Mouse (Mus musculus) layer of hippocampus, postnatal 36 days (tissue): ENCODE results near the gene Rpl32. TPM values are rescaled to one million over a fixed set of nuclear protein-coding genes. Genes with fewer than 3 reads are reported as not detected.

Source experiments
- DNase-seq, 2 experiments: peaks; one replicate each; pipeline ENCODE4 v3.0.0; 2022
- microRNA-seq, 2 experiments: library from miRNA; unstranded; fragments of <30 nt; microRNA quantifications; one replicate each; pipeline ENCODE4 v1.2.0; 2021
- total RNA-seq, 2 experiments: library from RNA; stranded (reverse); gene quantifications; 2 replicates each; pipeline ENCODE4 v1.2.3; 2021

Rpl32 gene
- total RNA-seq, 2 experiments from 2014 or later: 464 to 470 TPM

DNA sequence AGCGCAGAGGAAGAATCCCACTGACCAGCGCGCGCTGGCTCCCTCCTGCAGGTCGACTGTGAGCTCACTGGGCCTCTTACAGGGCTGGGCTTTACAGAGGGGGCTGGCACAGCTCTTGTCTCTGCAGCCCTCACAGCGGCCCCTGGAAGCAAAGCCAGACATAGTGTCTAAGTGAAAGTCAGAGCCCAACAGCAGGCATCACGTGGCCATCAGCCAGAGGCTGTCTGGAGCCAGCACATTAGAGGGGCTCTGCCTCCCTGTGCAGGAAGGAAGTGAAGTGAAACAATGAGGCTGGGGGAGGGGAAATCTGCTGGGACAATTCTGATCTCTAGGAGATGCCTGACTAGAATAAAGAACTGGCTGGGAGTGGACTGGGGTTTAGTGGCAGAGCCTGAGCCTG is 44.4 kb downstream of the Rpl32 start:
- DNase-seq: peak; percentile 8 to 13

DNA sequence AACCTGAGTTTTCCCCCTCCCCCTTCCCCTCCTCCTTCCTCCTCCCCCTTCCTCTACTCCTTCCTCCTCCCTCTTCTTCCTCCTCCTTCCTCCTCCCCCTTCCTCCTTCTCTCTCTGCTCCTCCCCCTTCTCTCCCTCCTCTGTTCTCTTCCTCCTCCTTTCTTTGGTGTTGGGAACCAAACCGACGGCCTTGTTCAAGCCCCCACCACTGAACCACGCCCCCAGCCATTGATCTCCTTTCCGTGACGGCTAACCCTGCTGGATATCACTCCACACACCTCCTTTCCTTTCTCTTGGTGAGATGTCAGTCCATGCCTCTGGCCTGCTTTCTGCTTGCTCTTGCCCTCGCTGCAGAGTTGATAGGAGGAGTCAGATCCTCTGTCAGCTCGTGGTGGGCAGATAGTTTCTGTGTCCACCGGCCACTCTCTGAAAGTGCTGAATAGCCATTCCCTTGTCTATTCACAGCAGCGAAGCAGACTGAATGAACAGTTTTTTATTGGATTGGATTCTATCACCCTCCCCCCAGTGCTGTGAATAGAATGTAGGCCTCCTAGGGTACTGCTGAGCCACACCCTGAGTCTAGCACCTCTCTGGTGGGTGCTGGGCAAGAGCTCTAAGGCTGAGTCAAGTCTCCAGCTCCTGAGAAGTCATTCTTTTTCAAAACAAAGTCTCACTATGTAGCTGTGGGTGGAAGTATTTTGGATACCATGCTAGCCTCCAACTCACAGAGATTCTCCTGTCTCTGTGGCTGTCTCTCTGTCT is 46.4 kb downstream of the Rpl32 start, which contains the start of gene Tmem40:
Gene Tmem40, minus strand, starts transcription at position 416 of the 762 bp plus-strand sequence.
- no peak for DNase-seq

DNA sequence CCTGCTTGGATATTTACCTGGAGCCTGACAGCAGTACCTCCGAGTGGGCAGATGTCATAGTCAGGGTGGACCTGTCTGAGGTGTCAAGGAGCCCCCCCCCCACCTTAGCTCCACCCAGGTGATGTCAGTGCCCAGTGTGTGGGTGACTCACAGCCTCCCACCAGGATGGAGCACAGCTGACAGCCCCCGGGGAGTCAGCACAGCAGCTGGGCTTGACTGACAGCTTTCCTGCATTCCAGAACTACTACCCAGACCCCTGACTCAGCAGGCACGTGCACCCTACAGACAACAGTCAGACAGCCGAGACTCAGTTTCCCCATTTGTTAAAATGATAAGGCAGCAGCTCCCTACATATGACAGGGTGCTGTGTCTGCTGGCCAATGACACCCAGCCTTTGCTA is 47.6 kb downstream of the Rpl32 start:
- no peak for DNase-seq

DNA sequence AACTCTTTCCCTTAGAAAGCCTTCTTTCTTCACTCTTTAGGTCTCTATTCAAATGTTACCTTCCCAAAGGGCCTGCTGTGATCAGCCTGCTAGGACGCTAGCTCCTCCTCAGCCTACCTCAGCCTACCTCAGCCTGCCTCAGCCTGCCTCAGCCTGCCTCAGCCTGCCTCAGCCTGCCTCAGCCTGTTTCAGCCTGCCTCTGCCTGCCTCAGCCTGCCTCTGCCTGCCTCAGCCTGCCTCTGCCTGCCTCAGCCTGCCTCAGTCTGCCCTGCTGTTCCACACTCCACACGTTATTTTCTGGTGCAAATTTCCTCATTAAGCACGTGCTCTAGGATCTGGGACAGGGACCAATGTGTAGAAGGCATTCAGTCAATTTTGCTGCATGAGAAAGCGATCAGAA is 48.4 kb downstream of the Rpl32 start:
- DNase-seq: no peak

DNA sequence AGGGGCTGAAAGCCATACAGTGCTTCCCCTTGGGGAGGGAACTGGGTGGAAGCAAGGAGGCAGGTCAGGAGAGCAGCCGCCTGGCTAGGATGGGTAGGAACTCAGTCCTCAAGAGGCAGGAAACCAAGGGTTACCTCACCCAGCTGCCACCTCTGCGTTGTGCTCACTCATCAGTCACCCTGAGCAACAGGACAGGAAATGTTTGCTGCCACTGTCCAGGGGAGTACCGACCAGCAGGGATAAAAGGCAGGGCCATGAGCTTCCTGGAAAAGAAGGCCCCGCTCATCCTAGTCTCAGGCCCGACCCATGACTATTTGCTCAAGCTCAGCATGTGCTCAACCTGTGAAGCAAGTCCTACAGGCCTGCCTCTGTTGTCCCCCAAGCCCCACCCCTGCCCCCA is 49.1 kb downstream of the Rpl32 start:
- no peak for DNase-seq

DNA sequence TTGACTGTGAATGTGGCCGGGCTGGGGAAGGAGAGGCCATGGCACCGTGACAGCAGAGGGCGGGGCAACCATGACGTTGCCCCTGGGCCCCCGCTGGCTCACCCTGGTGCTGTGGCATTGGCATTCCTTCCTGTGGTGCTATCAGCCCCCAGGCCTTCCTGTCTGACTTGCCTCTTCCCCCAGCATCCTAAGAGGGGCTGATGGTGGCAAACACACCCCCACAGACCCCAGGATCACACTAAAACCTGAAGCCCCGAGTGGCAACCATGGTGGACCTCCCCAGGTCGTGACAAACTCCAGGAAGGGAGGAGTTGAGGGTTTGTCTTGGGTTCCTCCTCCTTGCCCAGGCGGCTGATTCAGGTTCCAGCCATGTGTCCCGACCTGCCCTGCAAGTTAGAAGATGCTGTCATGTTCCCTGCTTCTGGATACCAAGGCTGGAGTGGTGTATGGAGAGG is 49.5 kb downstream of the Rpl32 start:
- no peak for DNase-seq

DNA sequence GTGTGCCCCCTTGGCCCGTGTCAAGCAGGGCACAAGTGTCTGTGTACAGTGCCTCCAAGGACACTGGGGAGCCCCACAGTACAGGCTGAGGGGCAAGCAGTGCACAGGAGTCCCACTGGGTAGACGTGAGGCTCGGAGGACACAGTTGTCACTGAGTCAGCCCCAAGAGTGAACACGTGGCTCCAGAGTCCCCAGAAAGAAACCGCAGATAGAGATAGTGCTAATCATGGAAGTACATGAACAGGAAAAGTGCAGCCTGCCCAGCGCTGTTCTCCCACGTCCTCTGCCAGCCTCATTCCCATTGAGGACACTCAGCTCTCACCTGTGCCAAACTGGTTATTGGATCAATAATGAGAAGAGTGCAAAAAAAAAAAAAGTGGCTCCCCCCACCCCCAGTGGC is 53.0 kb downstream of the Rpl32 start:
- no peak for DNase-seq

Small RNA genes within 50 kb of the gene (microRNA-seq; reads per million reads assigned to microRNA genes)
- gene Mir7660: 0 reads per million in 2 experiments

Other genes with a start within 250 kb of the Rpl32 start
- gene Mkrn2os, start 216.2 kb downstream of the Rpl32 start, total RNA-seq: not detected
- 10 to 100 TPM; 32.8 to 34.0 TPM for gene Mkrn2, start 206.8 kb downstream of the Rpl32 start, total RNA-seq
- gene Raf1, start 132.1 kb downstream of the Rpl32 start, total RNA-seq: 10 to 100 TPM; 85.9 to 99.4 TPM
- under 1 TPM; 0.40 to 0.71 TPM for gene Tmem40, start 46.3 kb downstream of the Rpl32 start, total RNA-seq
- gene Cand2, start 34.2 kb downstream of the Rpl32 start, total RNA-seq: 1 to 10 TPM; 3.1 to 3.2 TPM
- 1 to 10 TPM; 4.0 to 4.7 TPM for gene Efcab12, start 29.7 kb upstream of the Rpl32 start, total RNA-seq
- gene Mbd4, start 44.6 kb upstream of the Rpl32 start, total RNA-seq: 1 to 10 TPM; 5.0 to 6.8 TPM
- gene Ift122, start 44.7 kb upstream of the Rpl32 start, total RNA-seq: 10 to 100 TPM; 31.6 to 35.3 TPM
- under 1 TPM; 0.52 to 0.83 TPM for gene Rho, start 123.0 kb upstream of the Rpl32 start, total RNA-seq
- gene H1foo, start 136.2 kb upstream of the Rpl32 start, total RNA-seq: not detected
- gene Plxnd1, start 186.3 kb upstream of the Rpl32 start, total RNA-seq: 10 to 100 TPM; 19.6 to 22.9 TPM